Mouse (Mus musculus) olfactory bulb, adult 2 months (tissue): ENCODE measurements around the gene Sgk1.

Experiments
- CTCF ChIP-seq: fragments of 200-500 bp; IDR thresholded peaks from 2 replicates; pipeline ENCODE4 v1.5.1; 2012; ENCODE audit warnings: low read depth, mild to moderate bottlenecking, low read length, moderate library complexity; ENCODE audit not compliant: insufficient read depth
- POLR2A ChIP-seq: fragments of 200-500 bp; IDR thresholded peaks from 2 replicates; pipeline ENCODE4 v1.6.1; 2012; ENCODE audit warnings: mild to moderate bottlenecking, low read depth, low read length, moderate library complexity; ENCODE audit not compliant: insufficient read depth

GRCm38 (mm10) chr10:21905616-21906015, 23.6 kb downstream of the Sgk1 start:
- no peak for TF ChIP-seq CTCF
- TF ChIP-seq POLR2A: no peak
